Mouse (Mus musculus): ENCODE results near the gene Dab2ip. TPM values are rescaled to one million over a fixed set of nuclear protein-coding genes. Genes with fewer than 3 reads are reported as not detected.

Dab2ip gene
- polyA plus RNA-seq, 1 experiment from 2014 or later, result 41.3 TPM

DNA sequence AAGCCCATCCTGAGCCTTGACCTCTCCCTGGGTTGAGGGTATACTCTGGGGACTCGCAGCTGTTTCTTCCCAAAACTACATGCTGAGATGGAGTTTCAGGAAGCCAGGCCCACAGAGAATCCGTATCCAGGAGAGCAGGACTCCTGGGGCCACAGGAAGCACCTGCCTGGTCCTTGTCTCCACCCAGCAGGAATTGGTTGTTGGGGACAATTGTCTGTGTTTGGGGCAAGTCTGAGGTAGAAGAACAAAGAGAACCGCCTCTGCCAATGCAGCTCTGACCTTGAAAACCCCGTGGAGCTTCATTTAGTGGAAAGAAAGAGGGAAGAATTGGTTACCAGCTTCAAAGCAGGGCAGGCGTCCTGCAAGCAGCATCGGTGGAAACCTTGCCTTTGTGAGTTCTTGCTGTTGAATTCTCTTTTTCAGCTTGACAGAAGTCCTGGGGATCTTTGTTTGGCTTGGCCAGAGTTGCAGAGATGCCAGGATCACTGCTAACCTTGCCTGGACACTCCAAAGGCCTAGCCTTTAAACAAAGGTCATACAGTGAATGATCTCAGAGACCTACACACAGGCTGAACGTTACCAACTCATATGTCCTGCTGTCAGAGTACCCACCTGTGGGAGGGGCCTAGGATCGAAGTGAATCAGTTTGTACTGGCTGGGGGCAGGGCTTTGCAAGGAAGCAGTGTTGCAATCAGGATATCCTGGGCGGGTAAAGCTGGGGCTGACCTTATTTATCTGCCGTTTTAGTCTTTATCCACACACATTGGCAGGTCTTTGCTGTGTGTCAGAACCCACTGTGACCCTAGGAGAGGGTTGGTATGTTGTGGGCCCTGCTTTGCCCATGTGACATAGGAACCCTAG, 122.0 kb downstream of the Dab2ip start:
- Histone ChIP-seq H3K36me3 (ENCODE audit: control insufficient read depth, insufficient read depth) (0 out of 2 replicates have a peak, but pooled peaks cover 11% of the 10 kb centered on the region), H3K9me3 (ENCODE audit: control insufficient read depth) (no peaks in the 10 kb centered on the region), H3K27ac (ENCODE audit: low read depth, low read length) (peak overlapping the region; percentile 46), H3K4me2 (replicated peaks; ENCODE audit: low read depth) (no peak overlapping the region), H3K4me1 (replicated peaks; ENCODE audit: control insufficient read depth, insufficient read depth, low read length) (peaks cover 46% of the 10 kb centered on the region), H3K9ac (ENCODE audit: low read depth, low read length) (no peak overlapping the region), H3K27me3 (replicated peaks; ENCODE audit: control insufficient read depth, insufficient read depth, low read length) (no peaks in the 10 kb centered on the region), H3K4me3 (ENCODE audit: low read depth, low read length) (no peak overlapping the region)
- 29% methylated on average over 10 of the region's 10 CpGs for WGBS
- TF ChIP-seq CTCF (IDR thresholded peaks at IDR 0.05; ENCODE audit: low read depth), result no peak
- peak; percentile 67 for ATAC-seq

DNA sequence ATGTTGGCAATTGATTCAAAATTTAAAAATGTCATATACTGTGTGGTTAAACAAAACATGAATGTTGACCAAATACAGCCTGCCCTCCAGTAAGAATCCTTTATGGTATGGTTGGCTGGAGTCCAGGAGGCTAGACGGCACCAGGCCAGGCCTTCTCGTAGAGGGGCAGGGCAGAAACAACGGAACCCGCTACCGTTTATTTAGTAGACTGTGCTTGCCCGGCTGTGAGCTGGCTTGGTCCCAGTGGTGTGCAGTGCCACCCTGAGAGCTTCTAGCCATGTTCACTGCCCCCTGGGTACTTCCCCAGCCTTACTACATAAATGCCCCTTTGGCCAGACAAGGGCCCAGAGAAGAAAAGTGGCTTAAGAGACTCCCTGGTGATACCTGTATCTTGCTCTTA, 122.8 kb downstream of the Dab2ip start:
- Histone ChIP-seq H3K36me3 (ENCODE audit: control insufficient read depth, insufficient read depth) (0 out of 2 replicates have a peak, but pooled peaks cover 6% of the 10 kb centered on the region), H3K27ac (ENCODE audit: low read depth, low read length) (peak overlapping the region; percentile 46; the same call in 1 of the 2 replicates), H3K9ac (ENCODE audit: low read depth, low read length) (no peak overlapping the region), H3K9me3 (ENCODE audit: control insufficient read depth) (no peaks in the 10 kb centered on the region), H3K4me2 (replicated peaks; ENCODE audit: low read depth) (no peak overlapping the region), H3K4me3 (ENCODE audit: low read depth, low read length) (no peak overlapping the region), H3K4me1 (replicated peaks; ENCODE audit: control insufficient read depth, insufficient read depth, low read length) (peaks cover 38% of the 10 kb centered on the region), H3K27me3 (replicated peaks; ENCODE audit: control insufficient read depth, insufficient read depth, low read length) (no peaks in the 10 kb centered on the region)
- TF ChIP-seq CTCF (IDR thresholded peaks at IDR 0.05; ENCODE audit: low read depth), result no peak
- no peak for ATAC-seq
- 12% methylated on average over 6 of the region's 6 CpGs for WGBS

DNA sequence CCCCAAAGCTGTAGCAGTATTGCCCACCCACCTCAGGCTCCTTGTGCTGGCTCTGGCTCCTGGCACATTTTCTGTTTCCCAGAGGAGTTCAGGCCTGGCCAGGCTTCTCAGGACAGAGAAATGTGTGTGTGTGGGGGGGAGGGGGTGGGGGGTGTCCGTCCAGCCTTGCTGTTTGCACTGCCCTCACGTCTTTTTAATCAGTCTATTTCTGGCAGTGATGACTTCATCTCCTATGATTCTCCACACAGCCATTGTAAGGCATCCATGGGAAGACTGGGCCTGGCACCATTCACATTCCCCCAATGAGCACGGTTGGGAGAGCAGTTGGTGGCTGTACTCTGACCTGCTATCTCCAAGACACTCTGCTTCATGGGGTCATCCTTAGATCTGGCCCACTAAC, 125.9 kb downstream of the Dab2ip start:
- Histone ChIP-seq H3K27ac (ENCODE audit: low read depth, low read length) (no peak overlapping the region), H3K36me3 (ENCODE audit: control insufficient read depth, insufficient read depth) (0 out of 2 replicates have a peak, but pooled peaks cover 6% of the 10 kb centered on the region), H3K9me3 (ENCODE audit: control insufficient read depth) (no peaks in the 10 kb centered on the region), H3K4me1 (replicated peaks; ENCODE audit: control insufficient read depth, insufficient read depth, low read length) (peaks cover 35% of the 10 kb centered on the region), H3K27me3 (replicated peaks; ENCODE audit: control insufficient read depth, insufficient read depth, low read length) (no peaks in the 10 kb centered on the region), H3K4me2 (replicated peaks; ENCODE audit: low read depth) (no peak overlapping the region), H3K9ac (ENCODE audit: low read depth, low read length) (no peak overlapping the region), H3K4me3 (ENCODE audit: low read depth, low read length) (no peak overlapping the region)
- TF ChIP-seq CTCF (IDR thresholded peaks at IDR 0.05; ENCODE audit: low read depth), result no peak
- 22% methylated on average over 3 of the region's 3 CpGs for WGBS
- no peak for ATAC-seq

DNA sequence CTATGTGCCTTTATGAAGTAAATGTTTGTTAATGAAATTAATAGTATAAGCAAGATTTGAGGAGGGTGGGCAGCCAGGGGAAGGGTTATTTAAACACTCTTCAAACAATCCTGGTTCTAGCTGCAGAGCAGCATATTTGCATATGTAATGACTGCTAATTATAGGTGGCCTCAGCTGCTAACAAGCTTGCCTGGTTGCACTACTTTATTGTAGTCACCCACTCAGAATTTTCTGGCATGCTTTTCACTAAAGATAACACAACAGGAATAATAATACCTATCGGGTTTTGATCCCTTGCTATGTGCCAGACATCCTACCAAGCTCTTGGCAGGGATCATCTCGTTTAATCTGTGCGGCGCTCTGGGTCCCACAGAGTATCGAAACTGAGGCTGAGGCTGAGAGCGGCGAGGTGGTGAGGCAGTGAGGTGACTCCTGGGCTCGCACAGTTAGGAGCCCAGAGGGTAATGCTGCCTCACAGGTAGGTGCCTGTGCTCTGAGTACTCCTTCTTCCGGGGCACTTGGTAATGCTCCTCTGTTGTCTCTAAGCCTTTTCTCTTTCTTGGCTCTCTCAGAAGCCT, 126.8 kb downstream of the Dab2ip start:
- H3K36me3 ChIP-seq (ENCODE audit: control insufficient read depth, insufficient read depth), result 0 out of 2 replicates have a peak, but pooled peaks cover 6% of the 10 kb centered on the region
- H3K9me3 ChIP-seq (ENCODE audit: control insufficient read depth), result no peaks in the 10 kb centered on the region
- H3K9ac ChIP-seq (ENCODE audit: low read depth, low read length), result no peak overlapping the region
- no peak overlapping the region for H3K4me2 ChIP-seq (replicated peaks; ENCODE audit: low read depth)
- no peak overlapping the region for H3K27ac ChIP-seq (ENCODE audit: low read depth, low read length)
- ATAC-seq, result no peak
- peaks cover 37% of the 10 kb centered on the region for H3K4me1 ChIP-seq (replicated peaks; ENCODE audit: control insufficient read depth, insufficient read depth, low read length)
- 68% methylated on average over 9 of the region's 9 CpGs for WGBS
- no peaks in the 10 kb centered on the region for H3K27me3 ChIP-seq (replicated peaks; ENCODE audit: control insufficient read depth, insufficient read depth, low read length)
- H3K4me3 ChIP-seq (ENCODE audit: low read depth, low read length), result no peak overlapping the region
- TF ChIP-seq CTCF (IDR thresholded peaks at IDR 0.05; ENCODE audit: low read depth), result no peak

DNA sequence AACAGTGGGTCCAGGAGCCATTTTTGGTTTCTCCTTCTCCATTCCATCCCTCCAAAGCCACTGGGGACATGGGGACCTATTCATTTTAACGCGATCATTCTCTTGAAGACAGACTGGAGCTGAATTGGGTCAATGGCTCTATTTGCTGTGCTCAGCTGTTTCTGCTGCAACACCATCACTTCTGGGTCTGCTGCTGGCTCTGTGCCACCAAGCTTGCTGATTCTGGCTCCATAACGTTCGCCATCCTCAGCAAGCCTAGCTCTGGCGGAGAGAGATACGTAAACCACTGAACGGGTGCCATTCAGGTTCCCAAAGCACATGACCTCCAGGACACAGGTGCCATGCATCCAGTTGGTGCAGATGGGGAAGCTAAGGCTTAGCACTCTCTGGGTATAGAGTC, 128.0 kb downstream of the Dab2ip start:
- no peak for ATAC-seq
- Histone ChIP-seq H3K4me1 (replicated peaks; ENCODE audit: control insufficient read depth, insufficient read depth, low read length) (peaks cover 36% of the 10 kb centered on the region), H3K9ac (ENCODE audit: low read depth, low read length) (no peak overlapping the region), H3K4me3 (ENCODE audit: low read depth, low read length) (no peak overlapping the region), H3K36me3 (ENCODE audit: control insufficient read depth, insufficient read depth) (0 out of 2 replicates have a peak, but pooled peaks cover 6% of the 10 kb centered on the region), H3K4me2 (replicated peaks; ENCODE audit: low read depth) (no peak overlapping the region), H3K27ac (ENCODE audit: low read depth, low read length) (no peak overlapping the region), H3K27me3 (replicated peaks; ENCODE audit: control insufficient read depth, insufficient read depth, low read length) (no peaks in the 10 kb centered on the region), H3K9me3 (ENCODE audit: control insufficient read depth) (no peaks in the 10 kb centered on the region)
- TF ChIP-seq CTCF (IDR thresholded peaks at IDR 0.05; ENCODE audit: low read depth), result no peak
- 70% methylated on average over 7 of the region's 7 CpGs for WGBS

DNA sequence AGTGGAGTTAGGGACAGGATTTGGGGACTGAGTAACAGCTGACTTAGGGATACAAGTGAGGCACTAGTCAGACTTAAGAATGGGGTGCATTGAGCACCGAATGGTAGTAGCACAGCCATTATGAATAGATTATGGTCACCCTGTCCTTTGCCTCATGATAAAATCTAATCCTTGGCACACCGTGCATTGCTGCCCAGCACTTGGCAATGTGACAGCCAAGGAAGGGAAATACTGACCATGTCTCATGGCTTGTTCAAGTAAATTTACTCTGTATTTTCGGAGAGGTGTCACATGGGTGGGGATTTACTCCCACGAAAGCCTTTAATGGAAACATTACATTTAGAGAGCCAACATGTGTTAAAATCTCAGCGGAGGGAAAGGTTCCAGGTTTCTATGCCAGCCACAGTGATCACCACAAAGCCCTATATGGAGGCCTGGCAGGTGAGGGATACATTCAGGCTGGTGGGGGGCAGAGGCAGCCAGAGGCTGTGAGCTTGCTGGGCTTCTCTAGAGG, 129.5 kb downstream of the Dab2ip start:
- Histone ChIP-seq H3K4me1 (replicated peaks; ENCODE audit: control insufficient read depth, insufficient read depth, low read length) (peaks cover 39% of the 10 kb centered on the region), H3K9me3 (ENCODE audit: control insufficient read depth) (no peaks in the 10 kb centered on the region), H3K27ac (ENCODE audit: low read depth, low read length) (no peak overlapping the region), H3K9ac (ENCODE audit: low read depth, low read length) (no peak overlapping the region), H3K27me3 (replicated peaks; ENCODE audit: control insufficient read depth, insufficient read depth, low read length) (no peaks in the 10 kb centered on the region), H3K36me3 (ENCODE audit: control insufficient read depth, insufficient read depth) (no peaks in the 10 kb centered on the region), H3K4me3 (ENCODE audit: low read depth, low read length) (no peak overlapping the region), H3K4me2 (replicated peaks; ENCODE audit: low read depth) (no peak overlapping the region)
- TF ChIP-seq CTCF (IDR thresholded peaks at IDR 0.05; ENCODE audit: low read depth), result no peak
- WGBS, result 74% methylated on average over 5 of the region's 5 CpGs
- no peak for ATAC-seq
